Mouse (Mus musculus): ENCODE measurements at regions not wholly inside any gene's neighbourhood (a gene's known extent, or its start where the extent isn't known, plus 50 kb on each side); places are given as distances from the start of the nearest gene placed in this dataset.

- TF ChIP-seq CTCF (IDR thresholded peaks at IDR 0.05; ENCODE audit: insufficient read depth, low read length) (no peak), POLR2A (IDR thresholded peaks at IDR 0.05; ENCODE audit: borderline replicate concordance, extremely low read depth, low read depth, low read length) (no peak)
Measured at GRCm38 (mm10) chr8:8168250-8168649, 492.8 kb downstream of the Efnb2 start.
